Mouse (Mus musculus): Measurements from ENCODE around the gene Cbr2. TPM values are rescaled to one million over a fixed set of nuclear protein-coding genes. Genes with fewer than 3 reads are reported as not detected.
"Not testable (repeated sequence)": the region's sequence is repeated elsewhere in the genome, so short reads cannot be mapped to it uniquely, and the experiment has no call there.

Cbr2 gene
- polyA plus RNA-seq, 1 experiment from 2014 or later, result 112 TPM

GRCm38 (mm10) chr11:120744121-120744701 lies 12.3 kb upstream of the Cbr2 start:
- peak; percentile 25 for ATAC-seq (ENCODE audit: insufficient read depth, low FRiP score)
- Histone ChIP-seq H3K4me3 (replicated peaks; ENCODE audit: low read length) (no peak overlapping the region), H3K4me1 (ENCODE audit: control insufficient read depth, insufficient read depth, low read length) (no peaks in the 10 kb centered on the region; the same call in none of the 2 replicates), H3K27ac (ENCODE audit: low read length) (peak overlapping the region; percentile 74), H3K36me3 (ENCODE audit: control insufficient read depth, insufficient read depth, low read length) (no peaks in the 10 kb centered on the region), H3K27me3 (ENCODE audit: control insufficient read depth, insufficient read depth, low read length) (no peaks in the 10 kb centered on the region), H3K9me3 (replicated peaks; ENCODE audit: control insufficient read depth, low read length) (no peaks in the 10 kb centered on the region), H3K4me2 (ENCODE audit: low read depth, low read length) (no peak overlapping the region), H3K9ac (ENCODE audit: low read length) (no peak overlapping the region)
- WGBS, result 59% methylated on average over 7 of the region's 7 CpGs

GRCm38 (mm10) chr11:120740981-120741380 lies 9.1 kb upstream of the Cbr2 start:
- Histone ChIP-seq H3K27ac (ENCODE audit: low read length) (no peak overlapping the region), H3K9ac (ENCODE audit: low read length) (no peak overlapping the region), H3K36me3 (ENCODE audit: control insufficient read depth, insufficient read depth, low read length) (no peaks in the 10 kb centered on the region), H3K27me3 (ENCODE audit: control insufficient read depth, insufficient read depth, low read length) (no peaks in the 10 kb centered on the region), H3K4me3 (replicated peaks; ENCODE audit: low read length) (no peak overlapping the region), H3K4me1 (ENCODE audit: control insufficient read depth, insufficient read depth, low read length) (no peaks in the 10 kb centered on the region), H3K4me2 (ENCODE audit: low read depth, low read length) (no peak overlapping the region), H3K9me3 (replicated peaks; ENCODE audit: control insufficient read depth, low read length) (no peaks in the 10 kb centered on the region)
- 87% methylated on average over 5 of the region's 5 CpGs for WGBS
- ATAC-seq (ENCODE audit: insufficient read depth, low FRiP score), result no peak

GRCm38 (mm10) chr11:120736424-120736823 lies 4.5 kb upstream of the Cbr2 start:
- WGBS, result 69% methylated on average over 6 of the region's 6 CpGs
- no peak overlapping the region for H3K9ac ChIP-seq (ENCODE audit: low read length)
- ATAC-seq (ENCODE audit: insufficient read depth, low FRiP score), result no peak
- no peaks in the 10 kb centered on the region for H3K9me3 ChIP-seq (replicated peaks; ENCODE audit: control insufficient read depth, low read length)
- H3K4me2 ChIP-seq (ENCODE audit: low read depth, low read length), result no peak overlapping the region
- no peak overlapping the region for H3K27ac ChIP-seq (ENCODE audit: low read length)
- no peaks in the 10 kb centered on the region for H3K4me1 ChIP-seq (ENCODE audit: control insufficient read depth, insufficient read depth, low read length)
- no peaks in the 10 kb centered on the region for H3K36me3 ChIP-seq (ENCODE audit: control insufficient read depth, insufficient read depth, low read length)
- no peak overlapping the region for H3K4me3 ChIP-seq (replicated peaks; ENCODE audit: low read length)
- no peaks in the 10 kb centered on the region for H3K27me3 ChIP-seq (ENCODE audit: control insufficient read depth, insufficient read depth, low read length)

GRCm38 (mm10) chr11:120733521-120733920 lies 1.6 kb upstream of the Cbr2 start:
- WGBS, result 45% methylated on average over 6 of the region's 6 CpGs

GRCm38 (mm10) chr11:120731395-120731794 lies 519 bp downstream of the Cbr2 start:
- peak overlapping the region; percentile 19 for H3K4me3 ChIP-seq (replicated peaks; ENCODE audit: low read length)
- H3K9me3 ChIP-seq (replicated peaks; ENCODE audit: control insufficient read depth, low read length), result no peaks in the 10 kb centered on the region
- no peak for ATAC-seq (ENCODE audit: insufficient read depth, low FRiP score)
- no peaks in the 10 kb centered on the region for H3K36me3 ChIP-seq (ENCODE audit: control insufficient read depth, insufficient read depth, low read length)
- H3K27ac ChIP-seq (ENCODE audit: low read length), result no peak overlapping the region; the same call in 1 of the 2 replicates
- H3K27me3 ChIP-seq (ENCODE audit: control insufficient read depth, insufficient read depth, low read length), result no peaks in the 10 kb centered on the region
- peak overlapping the region; percentile 33 for H3K4me2 ChIP-seq (ENCODE audit: low read depth, low read length)
- H3K9ac ChIP-seq (ENCODE audit: low read length), result no peak overlapping the region
- 100% methylated on average over 1 of the region's 1 CpGs for WGBS
- peaks cover 2% of the 10 kb centered on the region for H3K4me1 ChIP-seq (ENCODE audit: control insufficient read depth, insufficient read depth, low read length)

More at GRCm38 (mm10) chr11:120733521-120733920, 1.6 kb upstream of the Cbr2 start:
- no peaks in the 10 kb centered on the region for H3K27me3 ChIP-seq (ENCODE audit: control insufficient read depth, insufficient read depth, low read length)
- no peak overlapping the region for H3K9ac ChIP-seq (ENCODE audit: low read length)
- no peaks in the 10 kb centered on the region for H3K9me3 ChIP-seq (replicated peaks; ENCODE audit: control insufficient read depth, low read length)
- no peak overlapping the region for H3K4me3 ChIP-seq (replicated peaks; ENCODE audit: low read length)
- no peak overlapping the region for H3K4me2 ChIP-seq (ENCODE audit: low read depth, low read length)
- peak overlapping the region; percentile 69 for H3K27ac ChIP-seq (ENCODE audit: low read length)
- H3K4me1 ChIP-seq (ENCODE audit: control insufficient read depth, insufficient read depth, low read length), result no peaks in the 10 kb centered on the region
- H3K36me3 ChIP-seq (ENCODE audit: control insufficient read depth, insufficient read depth, low read length), result no peaks in the 10 kb centered on the region
- peak; percentile 42; the same call in 1 of the 2 replicates for ATAC-seq (ENCODE audit: insufficient read depth, low FRiP score)

GRCm38 (mm10) chr11:120730331-120730870 lies 1.5 kb downstream of the Cbr2 start:
- Histone ChIP-seq H3K36me3 (ENCODE audit: control insufficient read depth, insufficient read depth, low read length) (no peaks in the 10 kb centered on the region; the same call in 1 of the 2 replicates), H3K9ac (ENCODE audit: low read length) (no peak overlapping the region), H3K27me3 (ENCODE audit: control insufficient read depth, insufficient read depth, low read length) (no peaks in the 10 kb centered on the region), H3K27ac (ENCODE audit: low read length) (no peak overlapping the region), H3K9me3 (replicated peaks; ENCODE audit: control insufficient read depth, low read length) (no peaks in the 10 kb centered on the region), H3K4me1 (ENCODE audit: control insufficient read depth, insufficient read depth, low read length) (peaks cover 6% of the 10 kb centered on the region), H3K4me2 (ENCODE audit: low read depth, low read length) (no peak overlapping the region), H3K4me3 (replicated peaks; ENCODE audit: low read length) (no peak overlapping the region)
- WGBS, result 83% methylated on average over 10 of the region's 10 CpGs
- ATAC-seq (ENCODE audit: insufficient read depth, low FRiP score), result no peak

GRCm38 (mm10) chr11:120729432-120730050 lies 2.4 kb downstream of the Cbr2 start:
- H3K4me2 ChIP-seq (ENCODE audit: low read depth, low read length), result peak overlapping the region; percentile 32
- 2% methylated on average over 17 of the region's 21 CpGs for WGBS

GRCm38 (mm10) chr11:120728530-120729240 lies 3.2 kb downstream of the Cbr2 start:
- no peak for ATAC-seq (ENCODE audit: insufficient read depth, low FRiP score)
- peaks cover 6% of the 10 kb centered on the region for H3K4me1 ChIP-seq (ENCODE audit: control insufficient read depth, insufficient read depth, low read length)
- no peaks in the 10 kb centered on the region; the same call in 1 of the 2 replicates for H3K36me3 ChIP-seq (ENCODE audit: control insufficient read depth, insufficient read depth, low read length)
- no peaks in the 10 kb centered on the region for H3K9me3 ChIP-seq (replicated peaks; ENCODE audit: control insufficient read depth, low read length)
- WGBS, result 67% methylated on average over 11 of the region's 11 CpGs
- H3K4me2 ChIP-seq (ENCODE audit: low read depth, low read length), result peak overlapping the region; percentile 32; the same call in 1 of the 2 replicates
- H3K9ac ChIP-seq (ENCODE audit: low read length), result no peak overlapping the region
- H3K27me3 ChIP-seq (ENCODE audit: control insufficient read depth, insufficient read depth, low read length), result no peaks in the 10 kb centered on the region
- no peak overlapping the region for H3K27ac ChIP-seq (ENCODE audit: low read length)
- H3K4me3 ChIP-seq (replicated peaks; ENCODE audit: low read length), result no peak overlapping the region

More at GRCm38 (mm10) chr11:120729432-120730050, 2.4 kb downstream of the Cbr2 start:
- ATAC-seq (ENCODE audit: insufficient read depth, low FRiP score), result peak; percentile 30
- not testable (repeated sequence) for H3K27me3 ChIP-seq (ENCODE audit: control insufficient read depth, insufficient read depth, low read length); H3K4me1 ChIP-seq (ENCODE audit: control insufficient read depth, insufficient read depth, low read length); H3K9me3 ChIP-seq (replicated peaks; ENCODE audit: control insufficient read depth, low read length); H3K4me3 ChIP-seq (replicated peaks; ENCODE audit: low read length); H3K36me3 ChIP-seq (ENCODE audit: control insufficient read depth, insufficient read depth, low read length); H3K27ac ChIP-seq (ENCODE audit: low read length)
- H3K9ac ChIP-seq (ENCODE audit: low read length), result 0 out of 2 replicates have a peak overlapping the region, but pooled peaks have one; percentile 4

- Histone ChIP-seq H3K4me2 (ENCODE audit: low read depth, low read length) (peak overlapping the region; percentile 76; the same call in 1 of the 2 replicates), H3K9me3 (replicated peaks; ENCODE audit: control insufficient read depth, low read length) (no peaks in the 10 kb centered on the region), H3K4me3 (replicated peaks; ENCODE audit: low read length) (no peak overlapping the region), H3K27ac (ENCODE audit: low read length) (no peak overlapping the region), H3K4me1 (ENCODE audit: control insufficient read depth, insufficient read depth, low read length) (peaks cover 6% of the 10 kb centered on the region), H3K27me3 (ENCODE audit: control insufficient read depth, insufficient read depth, low read length) (no peaks in the 10 kb centered on the region), H3K36me3 (ENCODE audit: control insufficient read depth, insufficient read depth, low read length) (no peaks in the 10 kb centered on the region; the same call in 1 of the 2 replicates), H3K9ac (ENCODE audit: low read length) (no peak overlapping the region)
- ATAC-seq (ENCODE audit: insufficient read depth, low FRiP score), result no peak
- 63% methylated on average over 12 of the region's 12 CpGs for WGBS
Measured at GRCm38 (mm10) chr11:120727564-120727963, 4.3 kb downstream of the Cbr2 start.
